Mouse (Mus musculus) kidney, postnatal 0 days (tissue): ENCODE data around the gene Usp25. TPM values are rescaled to one million over a fixed set of nuclear protein-coding genes. Genes with fewer than 3 reads are reported as not detected.
A peak's percentile ranks its signal among the peaks of the same experiment; 100 is the strongest.

Experiments used
- ATAC-seq: fragments of 200-750 bp; cut with Nextera tagmentation; replicated peaks from 2 replicates; pipeline ENCODE4 v1.8.0; 2017; ENCODE audit warnings: low read depth, moderate number of reproducible peaks, moderate TSS enrichment, moderate library complexity; ENCODE audit not compliant: low FRiP score
- DNase-seq: peaks from one replicate; pipeline ENCODE4 v3.0.0-alpha.2; 2016; ENCODE audit warnings: low spot score
- H3K27ac ChIP-seq: fragments of 300-500 bp; sonication (generic); 2 replicates; pipeline ENCODE4 v1.5.1; 2014; ENCODE audit warnings: mild to moderate bottlenecking
- H3K27me3 ChIP-seq: fragments of 300-500 bp; sonication (generic); 2 replicates; pipeline ENCODE4 v1.6.1; 2014; ENCODE audit warnings: low read length, mixed read lengths; ENCODE audit not compliant: insufficient read depth
- H3K36me3 ChIP-seq: fragments of 300-500 bp; sonication (generic); 2 replicates; pipeline ENCODE4 v1.6.1; 2014; ENCODE audit warnings: low read length, mixed read lengths; ENCODE audit not compliant: insufficient read depth
- H3K4me1 ChIP-seq: fragments of 300-500 bp; sonication (generic); replicated peaks from 2 replicates; pipeline ENCODE4 v1.6.1; 2014; ENCODE audit warnings: antibody characterized with exemption, low read length, mixed read lengths; ENCODE audit not compliant: insufficient read depth
- H3K4me2 ChIP-seq: fragments of 300-500 bp; sonication (generic); 2 replicates; pipeline ENCODE4 v1.6.1; 2014; ENCODE audit warnings: mild to moderate bottlenecking, low read length, moderate library complexity, mixed read lengths
- H3K4me3 ChIP-seq: fragments of 300-500 bp; sonication (generic); replicated peaks from 2 replicates; pipeline ENCODE4 v1.5.1; 2014; ENCODE audit warnings: low read depth, low read length
- H3K9ac ChIP-seq: fragments of 300-500 bp; sonication (generic); 2 replicates; pipeline ENCODE4 v1.6.1; 2014; ENCODE audit warnings: low read depth, low read length
- H3K9me3 ChIP-seq: fragments of 300-500 bp; sonication (generic); replicated peaks from 2 replicates; pipeline ENCODE4 v1.6.1; 2016; ENCODE audit warnings: low read length, inconsistent platforms, mixed read lengths
- CTCF ChIP-seq: IDR thresholded peaks from 2 replicates; pipeline ENCODE4 v1.5.1; 2016; ENCODE audit warnings: antibody characterized with exemption, low read depth, mild to moderate bottlenecking, moderate library complexity
- WGBS: fragments of 180-500 bp; shearing (Covaris S2); extraction: QIAGEN DNeasy Blood & Tissue Kit; methylation state at CpG from one replicate; pipeline ENCODE4 v1.1.7; 2014; 5-methylcytosine and 5-hydroxymethylcytosine counted together
- polyA plus RNA-seq: library from polyadenylated mRNA; unstranded; fragments of >200 nt; fragmentation: Nextera tagmentation; extraction: Ambion mirVana; gene quantifications from 2 replicates; pipeline ENCODE4 v1.2.1, GENCODE M21; 2015

The Usp25 gene
- polyA plus RNA-seq, 1 experiment from 2014 or later, result 21.7 TPM

- DNase-seq (no peak), ATAC-seq (no peak)
- 0 out of 2 replicates have a peak, but pooled peaks cover 6% of the 10 kb centered on the region for H3K36me3 ChIP-seq
- no peak overlapping the region for H3K27ac ChIP-seq
- H3K4me2 ChIP-seq, result no peak overlapping the region
- no peaks in the 10 kb centered on the region for H3K4me1 ChIP-seq
- H3K9ac ChIP-seq, result no peak overlapping the region
- H3K9me3 ChIP-seq, result no peaks in the 10 kb centered on the region
- H3K27me3 ChIP-seq, result no peaks in the 10 kb centered on the region
- no peak overlapping the region for H3K4me3 ChIP-seq
- WGBS, result 80% methylated on average over 5 of the region's 5 CpGs
- TF ChIP-seq CTCF, result no peak
Observed at GRCm38 (mm10) chr16:77103637-77104264, 90.2 kb downstream of the Usp25 start.

- Histone ChIP-seq H3K9ac (no peak overlapping the region), H3K9me3 (no peaks in the 10 kb centered on the region), H3K27me3 (no peaks in the 10 kb centered on the region), H3K27ac (no peak overlapping the region), H3K4me3 (no peak overlapping the region), H3K4me1 (no peaks in the 10 kb centered on the region), H3K36me3 (peaks cover 20% of the 10 kb centered on the region), H3K4me2 (no peak overlapping the region)
- TF ChIP-seq CTCF, result no peak
- WGBS, result 92% methylated on average over 1 of the region's 1 CpGs
- ATAC-seq (no peak), DNase-seq (no peak)
Observed at GRCm38 (mm10) chr16:77111268-77111667, 97.8 kb downstream of the Usp25 start.

GRCm38 (mm10) chr16:77125908-77126307 lies 112.4 kb downstream of the Usp25 start:
- no peak for ATAC-seq
- no peak overlapping the region for H3K4me2 ChIP-seq
- H3K4me1 ChIP-seq, result no peaks in the 10 kb centered on the region
- H3K9ac ChIP-seq, result no peak overlapping the region
- 50% methylated on average over 1 of the region's 1 CpGs for whole genome bisulfite sequencing
- DNase-seq, result no peak
- H3K36me3 ChIP-seq, result no peaks in the 10 kb centered on the region
- H3K4me3 ChIP-seq, result no peak overlapping the region
- H3K9me3 ChIP-seq, result no peaks in the 10 kb centered on the region
- no peak overlapping the region for H3K27ac ChIP-seq
- no peaks in the 10 kb centered on the region for H3K27me3 ChIP-seq
- no peak for TF ChIP-seq CTCF

- Histone ChIP-seq H3K27ac (no peak overlapping the region), H3K4me1 (no peaks in the 10 kb centered on the region), H3K4me3 (no peak overlapping the region), H3K4me2 (no peak overlapping the region), H3K36me3 (no peaks in the 10 kb centered on the region), H3K9ac (no peak overlapping the region), H3K27me3 (no peaks in the 10 kb centered on the region), H3K9me3 (no peaks in the 10 kb centered on the region)
- ATAC-seq (no peak), DNase-seq (peak; percentile 88)
- TF ChIP-seq CTCF, result peak; percentile 81
- 21% methylated on average over 5 of the region's 5 CpGs for WGBS
Observed at GRCm38 (mm10) chr16:77128683-77129082, 115.2 kb downstream of the Usp25 start.

DNA sequence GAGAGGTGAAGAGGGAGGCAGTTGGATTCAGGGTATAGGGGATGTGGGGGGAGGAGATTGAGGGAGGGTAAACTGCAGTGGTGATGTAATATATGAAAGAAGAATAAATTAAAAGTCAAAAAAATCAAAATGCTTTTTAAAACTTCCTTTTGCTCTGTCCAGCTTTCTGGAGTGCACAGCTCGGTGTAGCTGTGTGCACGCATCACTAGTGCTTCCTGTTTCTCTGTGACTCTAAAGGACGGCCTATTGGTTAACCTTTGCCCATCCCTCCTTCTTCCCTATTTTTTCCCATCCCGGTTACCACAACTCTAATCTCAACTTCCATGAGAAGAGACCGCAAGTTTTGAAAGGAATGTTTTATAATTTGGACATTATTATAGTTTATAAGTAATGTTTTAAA lies 119.5 kb downstream of the Usp25 start:
- 57% methylated on average over 5 of the region's 5 CpGs for WGBS

DNA sequence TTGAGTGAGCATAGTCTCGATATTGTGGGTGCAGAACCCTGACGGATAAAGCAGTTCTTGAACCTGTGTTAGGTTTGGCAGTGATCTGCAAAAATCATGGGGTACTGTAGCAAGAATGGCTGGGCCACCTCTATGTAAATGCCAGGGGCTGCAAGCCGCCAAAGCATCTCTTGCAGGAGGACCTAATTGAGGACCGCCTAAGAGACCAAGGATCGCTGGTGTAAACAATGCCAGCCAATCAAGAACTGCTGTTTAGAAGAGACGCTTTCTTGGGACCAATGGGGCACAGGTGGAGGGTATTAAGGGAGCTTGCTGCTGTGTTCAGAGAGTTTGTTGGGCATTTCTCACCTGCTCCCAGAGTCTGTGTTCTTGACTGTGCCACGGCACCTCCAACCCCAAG lies 127.1 kb downstream of the Usp25 start:
- WGBS, result 94% methylated on average over 7 of the region's 7 CpGs
- no peak overlapping the region for H3K4me3 ChIP-seq
- DNase-seq (no peak), ATAC-seq (no peak)
- no peak for TF ChIP-seq CTCF
- H3K27me3 ChIP-seq, result no peaks in the 10 kb centered on the region
- no peak overlapping the region for H3K4me2 ChIP-seq
- no peaks in the 10 kb centered on the region for H3K4me1 ChIP-seq
- no peaks in the 10 kb centered on the region for H3K36me3 ChIP-seq
- H3K9ac ChIP-seq, result no peak overlapping the region
- H3K9me3 ChIP-seq, result no peaks in the 10 kb centered on the region
- H3K27ac ChIP-seq, result no peak overlapping the region

More for the DNA sequence above, 119.5 kb downstream of the Usp25 start:
- Histone ChIP-seq H3K4me3 (no peak overlapping the region), H3K27me3 (no peaks in the 10 kb centered on the region), H3K4me2 (no peak overlapping the region), H3K9ac (no peak overlapping the region), H3K9me3 (no peaks in the 10 kb centered on the region), H3K27ac (no peak overlapping the region), H3K4me1 (no peaks in the 10 kb centered on the region), H3K36me3 (no peaks in the 10 kb centered on the region)
- ATAC-seq, result no peak
- no peak for DNase-seq
- no peak for TF ChIP-seq CTCF

DNA sequence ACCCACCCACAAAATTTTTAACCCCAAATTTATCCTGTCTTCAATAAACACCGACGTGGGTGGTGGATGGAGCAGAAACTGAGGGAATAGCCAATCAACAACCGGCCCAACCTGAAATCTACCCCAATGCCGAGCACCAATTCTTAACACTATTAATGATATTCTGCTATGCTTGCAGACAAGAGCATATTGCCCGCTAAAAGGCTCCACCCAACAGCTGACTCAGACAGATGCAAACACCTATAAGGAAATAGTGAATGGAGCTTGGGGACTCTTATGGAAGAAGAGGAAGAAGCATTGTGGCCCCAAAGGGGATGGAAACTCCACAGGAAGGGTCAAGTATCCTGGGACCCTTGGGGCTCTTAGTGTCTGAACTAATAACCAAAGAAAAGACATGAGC lies 133.3 kb downstream of the Usp25 start:
- 95% methylated on average over 5 of the region's 5 CpGs for WGBS
- TF ChIP-seq CTCF, result no peak

More for the DNA sequence above, 133.3 kb downstream of the Usp25 start:
- ATAC-seq, result no peak
- no peak for DNase-seq
- H3K4me2 ChIP-seq, result no peak overlapping the region
- H3K4me1 ChIP-seq, result no peaks in the 10 kb centered on the region
- H3K9me3 ChIP-seq, result no peaks in the 10 kb centered on the region
- H3K4me3 ChIP-seq, result no peak overlapping the region
- H3K27me3 ChIP-seq, result no peaks in the 10 kb centered on the region
- no peak overlapping the region for H3K27ac ChIP-seq
- H3K9ac ChIP-seq, result no peak overlapping the region
- H3K36me3 ChIP-seq, result no peaks in the 10 kb centered on the region
